Mouse (Mus musculus): ENCODE measurements around the gene Ndufb7. TPM values are rescaled to one million over a fixed set of nuclear protein-coding genes. Genes with fewer than 3 reads are reported as not detected.
A peak's percentile ranks its signal among the peaks of the same experiment; 100 is the strongest.

The Ndufb7 gene
- polyA plus RNA-seq, 1 experiment from 2014 or later: 325 TPM

DNA sequence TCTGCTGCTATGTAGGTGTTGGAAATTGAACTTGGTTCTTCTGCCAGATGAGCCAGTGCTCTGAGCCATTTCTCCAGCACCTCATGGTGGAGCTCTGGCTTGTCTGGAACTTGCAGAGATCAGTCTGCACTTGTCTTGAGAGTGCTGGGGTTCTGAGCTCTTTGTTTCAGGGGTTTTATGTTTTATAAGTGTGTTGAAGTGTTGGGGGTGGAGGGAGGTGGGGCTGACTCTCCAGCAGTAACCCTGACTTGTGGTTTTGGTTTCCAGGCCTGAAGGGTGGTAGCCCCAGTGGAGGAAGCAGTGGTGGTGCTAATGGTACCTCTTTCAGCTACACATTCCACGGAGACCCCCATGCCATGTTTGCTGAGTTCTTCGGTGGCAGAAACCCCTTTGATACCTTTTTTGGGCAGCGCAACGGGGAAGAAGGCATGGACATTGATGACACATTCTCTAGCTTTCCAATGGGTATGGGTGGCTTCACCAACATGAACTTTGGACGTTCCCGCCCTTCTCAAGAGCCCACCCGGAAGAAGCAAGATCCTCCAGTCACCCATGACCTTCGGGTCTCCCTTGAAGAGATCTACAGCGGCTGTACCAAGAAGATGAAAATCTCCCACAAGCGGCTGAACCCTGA, 43.2 kb downstream of the Ndufb7 start:
- Histone ChIP-seq H3K27ac (ENCODE audit: low read length) (no peak overlapping the region), H3K36me3 (ENCODE audit: control insufficient read depth, insufficient read depth) (peaks cover 26% of the 10 kb centered on the region), H3K4me2 (ENCODE audit: low read length) (peak overlapping the region; percentile 80), H3K9me3 (ENCODE audit: control insufficient read depth, low read length) (no peaks in the 10 kb centered on the region), H3K4me1 (replicated peaks; ENCODE audit: control insufficient read depth, insufficient read depth, low read length) (peaks cover 20% of the 10 kb centered on the region), H3K9ac (replicated peaks; ENCODE audit: low read depth, low read length) (peak overlapping the region; percentile 83; the same call in 1 of the 2 replicates), H3K27me3 (replicated peaks; ENCODE audit: control insufficient read depth, insufficient read depth, low read length) (no peaks in the 10 kb centered on the region), H3K4me3 (replicated peaks; ENCODE audit: low read length) (peak overlapping the region; percentile 79)
- no peak for ATAC-seq
- whole genome bisulfite sequencing: 97% methylated on average over 10 of the region's 10 CpGs

DNA sequence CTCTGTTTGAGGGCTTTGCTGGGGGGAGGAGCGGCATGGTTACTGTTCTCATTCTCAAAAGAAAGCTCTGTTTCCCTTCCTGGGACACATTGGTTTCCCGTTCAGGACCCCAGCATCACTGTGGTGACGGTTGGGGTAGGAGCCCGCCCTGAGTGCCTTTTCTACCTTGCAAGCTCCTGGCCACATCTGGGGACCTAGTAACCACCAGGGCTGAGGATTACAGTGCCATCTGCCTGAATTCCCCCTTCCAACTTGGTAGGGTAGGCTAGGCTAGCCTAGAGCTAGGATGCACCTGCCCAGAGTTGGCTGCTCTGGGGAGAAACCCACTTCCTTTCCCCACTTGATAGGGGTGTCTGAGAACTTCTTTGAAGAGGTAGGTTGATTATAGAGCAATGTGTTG, 45.5 kb downstream of the Ndufb7 start:
- Histone ChIP-seq H3K4me3 (replicated peaks; ENCODE audit: low read length) (no peak overlapping the region), H3K4me1 (replicated peaks; ENCODE audit: control insufficient read depth, insufficient read depth, low read length) (peaks cover 19% of the 10 kb centered on the region), H3K36me3 (ENCODE audit: control insufficient read depth, insufficient read depth) (peaks cover 26% of the 10 kb centered on the region), H3K9ac (replicated peaks; ENCODE audit: low read depth, low read length) (no peak overlapping the region), H3K27ac (ENCODE audit: low read length) (no peak overlapping the region), H3K9me3 (ENCODE audit: control insufficient read depth, low read length) (no peaks in the 10 kb centered on the region), H3K4me2 (ENCODE audit: low read length) (no peak overlapping the region), H3K27me3 (replicated peaks; ENCODE audit: control insufficient read depth, insufficient read depth, low read length) (no peaks in the 10 kb centered on the region)
- ATAC-seq: no peak
- WGBS: 95% methylated on average over 4 of the region's 4 CpGs

DNA sequence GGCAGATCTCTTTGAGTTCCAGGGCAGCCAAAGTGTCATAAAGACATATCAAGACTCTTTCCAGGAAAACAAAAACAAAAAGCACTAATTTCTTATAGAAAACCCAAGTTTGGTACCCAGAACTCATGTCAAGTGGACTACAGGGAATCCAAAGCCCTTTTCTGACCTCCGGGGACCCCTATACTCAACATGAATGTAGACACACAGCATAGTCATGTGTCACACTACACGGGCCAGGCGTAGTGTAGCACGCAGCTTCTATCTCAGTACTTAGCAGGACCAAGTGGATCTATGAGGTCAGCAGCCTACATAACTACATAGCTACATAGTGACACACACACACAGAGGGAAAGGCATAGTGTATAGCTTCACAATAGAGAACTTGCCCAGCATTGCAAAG, 47.2 kb downstream of the Ndufb7 start:
- Histone ChIP-seq H3K9ac (replicated peaks; ENCODE audit: low read depth, low read length) (no peak overlapping the region), H3K27me3 (replicated peaks; ENCODE audit: control insufficient read depth, insufficient read depth, low read length) (no peaks in the 10 kb centered on the region), H3K36me3 (ENCODE audit: control insufficient read depth, insufficient read depth) (peaks cover 26% of the 10 kb centered on the region), H3K27ac (ENCODE audit: low read length) (no peak overlapping the region), H3K9me3 (ENCODE audit: control insufficient read depth, low read length) (no peaks in the 10 kb centered on the region), H3K4me2 (ENCODE audit: low read length) (no peak overlapping the region), H3K4me3 (replicated peaks; ENCODE audit: low read length) (no peak overlapping the region), H3K4me1 (replicated peaks; ENCODE audit: control insufficient read depth, insufficient read depth, low read length) (peaks cover 13% of the 10 kb centered on the region)
- ATAC-seq: no peak
- WGBS: 96% methylated on average over 4 of the region's 4 CpGs

DNA sequence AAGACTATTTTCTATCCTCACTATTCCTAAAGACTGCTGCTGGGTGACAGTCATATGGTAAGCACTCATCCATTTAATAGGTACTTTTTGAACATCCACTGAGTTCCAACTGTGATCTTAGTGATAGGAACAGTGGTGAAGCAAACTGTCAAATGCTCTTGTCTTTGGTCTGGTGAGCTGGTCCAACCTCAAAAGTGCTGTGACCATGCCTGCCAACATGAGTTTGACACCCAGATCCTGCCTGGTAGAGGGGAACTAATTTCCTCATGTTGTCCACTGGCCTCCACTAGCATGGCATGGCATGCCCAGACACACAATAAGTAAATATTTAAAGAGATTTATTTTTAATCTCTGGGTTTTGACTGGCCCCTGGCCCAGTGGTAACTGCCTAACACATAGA, 50.2 kb downstream of the Ndufb7 start:
- no peak overlapping the region for H3K4me2 ChIP-seq (ENCODE audit: low read length)
- ATAC-seq: no peak
- peaks cover 15% of the 10 kb centered on the region for H3K36me3 ChIP-seq (ENCODE audit: control insufficient read depth, insufficient read depth)
- no peak overlapping the region for H3K9ac ChIP-seq (replicated peaks; ENCODE audit: low read depth, low read length)
- H3K4me1 ChIP-seq (replicated peaks; ENCODE audit: control insufficient read depth, insufficient read depth, low read length): no peaks in the 10 kb centered on the region
- H3K27me3 ChIP-seq (replicated peaks; ENCODE audit: control insufficient read depth, insufficient read depth, low read length): no peaks in the 10 kb centered on the region
- no peak overlapping the region for H3K4me3 ChIP-seq (replicated peaks; ENCODE audit: low read length)
- H3K27ac ChIP-seq (ENCODE audit: low read length): no peak overlapping the region
- H3K9me3 ChIP-seq (ENCODE audit: control insufficient read depth, low read length): no peaks in the 10 kb centered on the region

DNA sequence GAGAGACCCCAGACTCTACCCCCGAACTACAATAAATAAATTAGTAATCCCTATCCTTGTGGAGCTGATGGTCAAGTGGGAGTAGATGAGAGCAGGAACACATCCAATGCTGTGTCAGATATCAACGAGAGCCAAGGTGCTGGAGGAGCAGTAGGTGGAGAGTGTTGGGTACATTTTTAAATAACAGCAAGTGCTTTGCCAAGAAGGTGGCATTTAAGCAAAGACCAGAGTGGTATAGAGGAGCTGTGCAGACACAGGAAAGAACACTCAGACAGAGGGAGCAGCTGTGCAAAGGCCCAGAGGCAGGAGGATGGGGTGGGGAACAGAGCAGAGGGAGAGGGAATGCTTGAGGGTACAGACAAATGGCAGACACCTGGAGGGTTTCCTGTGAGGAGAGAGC, 50.6 kb downstream of the Ndufb7 start:
- ATAC-seq: no peak
- WGBS: 96% methylated on average over 2 of the region's 2 CpGs
- Histone ChIP-seq H3K27ac (ENCODE audit: low read length) (no peak overlapping the region), H3K9ac (replicated peaks; ENCODE audit: low read depth, low read length) (no peak overlapping the region), H3K4me2 (ENCODE audit: low read length) (no peak overlapping the region), H3K4me1 (replicated peaks; ENCODE audit: control insufficient read depth, insufficient read depth, low read length) (peaks cover 2% of the 10 kb centered on the region; the same call in 1 of the 2 replicates), H3K4me3 (replicated peaks; ENCODE audit: low read length) (no peak overlapping the region), H3K27me3 (replicated peaks; ENCODE audit: control insufficient read depth, insufficient read depth, low read length) (no peaks in the 10 kb centered on the region), H3K9me3 (ENCODE audit: control insufficient read depth, low read length) (no peaks in the 10 kb centered on the region), H3K36me3 (ENCODE audit: control insufficient read depth, insufficient read depth) (peaks cover 10% of the 10 kb centered on the region)

DNA sequence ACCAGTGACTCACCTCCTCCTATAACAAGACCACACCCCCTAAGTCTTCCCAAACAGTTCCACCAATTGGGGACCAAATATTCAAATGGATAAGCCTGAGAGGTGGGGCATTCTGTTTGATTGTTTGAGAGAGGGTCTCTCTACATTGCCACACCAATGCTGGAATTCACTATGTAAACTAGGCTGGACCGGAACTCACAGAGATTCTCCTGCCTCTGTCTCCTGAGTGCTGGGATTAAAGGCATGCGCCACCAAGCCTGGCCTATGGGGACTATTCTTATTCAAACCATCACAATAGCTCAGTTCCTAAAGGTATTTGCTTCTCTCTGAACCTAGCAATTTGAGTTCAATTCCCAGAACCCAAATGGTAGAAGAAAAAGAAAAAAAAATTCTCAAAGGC, 52.1 kb downstream of the Ndufb7 start:
- H3K4me2 ChIP-seq (ENCODE audit: low read length): no peak overlapping the region
- H3K9ac ChIP-seq (replicated peaks; ENCODE audit: low read depth, low read length): no peak overlapping the region
- H3K4me1 ChIP-seq (replicated peaks; ENCODE audit: control insufficient read depth, insufficient read depth, low read length): peaks cover 3% of the 10 kb centered on the region; the same call in 1 of the 2 replicates
- no peak overlapping the region for H3K4me3 ChIP-seq (replicated peaks; ENCODE audit: low read length)
- 93% methylated on average over 2 of the region's 2 CpGs for WGBS
- no peaks in the 10 kb centered on the region for H3K9me3 ChIP-seq (ENCODE audit: control insufficient read depth, low read length)
- H3K27me3 ChIP-seq (replicated peaks; ENCODE audit: control insufficient read depth, insufficient read depth, low read length): no peaks in the 10 kb centered on the region
- no peak for ATAC-seq
- H3K36me3 ChIP-seq (ENCODE audit: control insufficient read depth, insufficient read depth): peaks cover 6% of the 10 kb centered on the region
- H3K27ac ChIP-seq (ENCODE audit: low read length): no peak overlapping the region

DNA sequence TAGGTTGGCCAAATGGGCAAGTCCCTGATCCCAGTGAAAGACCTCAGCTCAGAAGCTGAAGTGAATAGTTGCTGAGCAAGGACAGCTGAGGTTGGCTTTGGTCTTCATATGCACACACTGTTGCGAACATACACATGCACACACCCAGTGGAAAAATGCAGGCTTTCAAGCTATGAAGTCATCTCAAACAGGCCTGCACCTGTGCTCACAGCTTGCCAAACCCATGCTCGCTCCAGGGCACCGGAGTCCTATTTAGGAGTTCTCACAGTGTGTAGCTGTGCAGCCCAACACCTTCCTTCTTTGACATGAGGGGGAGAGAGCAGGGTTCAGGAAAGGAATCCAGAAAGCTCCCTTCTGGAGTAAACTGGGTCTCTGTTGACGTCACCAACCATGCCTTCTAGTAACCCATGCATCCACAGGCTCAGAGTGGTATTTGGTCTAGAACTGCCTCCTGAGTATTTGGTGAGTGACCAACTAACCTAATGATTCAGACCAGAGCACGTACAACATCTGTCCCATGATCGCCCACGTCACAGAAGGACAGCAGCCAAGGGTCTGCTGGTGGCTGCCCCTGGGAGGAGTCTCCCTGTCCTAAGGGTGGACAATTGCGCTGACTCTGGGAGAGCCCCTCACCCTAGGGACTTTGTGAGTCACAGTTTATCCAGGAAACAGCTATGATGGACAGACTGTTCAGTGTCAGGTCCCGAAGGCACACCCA, 53.3 kb downstream of the Ndufb7 start:
- no peak overlapping the region for H3K9ac ChIP-seq (replicated peaks; ENCODE audit: low read depth, low read length)
- no peak overlapping the region for H3K4me2 ChIP-seq (ENCODE audit: low read length)
- no peaks in the 10 kb centered on the region for H3K27me3 ChIP-seq (replicated peaks; ENCODE audit: control insufficient read depth, insufficient read depth, low read length)
- no peaks in the 10 kb centered on the region for H3K9me3 ChIP-seq (ENCODE audit: control insufficient read depth, low read length)
- no peak for ATAC-seq
- no peak overlapping the region for H3K27ac ChIP-seq (ENCODE audit: low read length)
- H3K4me1 ChIP-seq (replicated peaks; ENCODE audit: control insufficient read depth, insufficient read depth, low read length): peaks cover 3% of the 10 kb centered on the region; the same call in 1 of the 2 replicates
- 87% methylated on average over 9 of the region's 9 CpGs for WGBS
- H3K4me3 ChIP-seq (replicated peaks; ENCODE audit: low read length): no peak overlapping the region
- H3K36me3 ChIP-seq (ENCODE audit: control insufficient read depth, insufficient read depth): no peaks in the 10 kb centered on the region

Other genes starting within 250 kb of the Ndufb7 start
- gene Elmod2, start 234.2 kb upstream of the Ndufb7 start, polyA plus RNA-seq (2015; fragmentation: Nextera tagmentation; extraction: Ambion mirVana): 31.0 and 33.1 TPM in 2 replicates
- not detected in 2 replicates for gene Mgat4d, start 218.2 kb upstream of the Ndufb7 start, polyA plus RNA-seq (2015; fragmentation: Nextera tagmentation; extraction: Ambion mirVana)
- 6.7 and 8.1 TPM in 2 replicates for gene Clgn, start 176.8 kb upstream of the Ndufb7 start, polyA plus RNA-seq (2015; fragmentation: Nextera tagmentation; extraction: Ambion mirVana)
- gene Scoc, start 108.3 kb upstream of the Ndufb7 start, polyA plus RNA-seq (2015; fragmentation: Nextera tagmentation; extraction: Ambion mirVana): 245 and 251 TPM in 2 replicates
- gene Olfr370, start 30.9 kb upstream of the Ndufb7 start, polyA plus RNA-seq (2015; fragmentation: Nextera tagmentation; extraction: Ambion mirVana): not detected in 2 replicates
- gene Tecr, start 41.3 kb downstream of the Ndufb7 start, polyA plus RNA-seq (2015; fragmentation: Nextera tagmentation; extraction: Ambion mirVana): 694 and 809 TPM in 2 replicates
- gene Dnajb1, start 41.5 kb downstream of the Ndufb7 start, polyA plus RNA-seq (2015; fragmentation: Nextera tagmentation; extraction: Ambion mirVana): 58.6 and 62.3 TPM in 2 replicates
- gene Gipc1, start 86.0 kb downstream of the Ndufb7 start, polyA plus RNA-seq (2015; fragmentation: Nextera tagmentation; extraction: Ambion mirVana): 147 and 151 TPM in 2 replicates
- gene Ptger1, start 100.0 kb downstream of the Ndufb7 start, polyA plus RNA-seq (2015; fragmentation: Nextera tagmentation; extraction: Ambion mirVana): 0.45 and 1.3 TPM in 2 replicates
- 30.7 and 36.0 TPM in 2 replicates for gene Pkn1, start 132.5 kb downstream of the Ndufb7 start, polyA plus RNA-seq (2015; fragmentation: Nextera tagmentation; extraction: Ambion mirVana)
- gene Ddx39, start 148.5 kb downstream of the Ndufb7 start, polyA plus RNA-seq (2015; fragmentation: Nextera tagmentation; extraction: Ambion mirVana): 116 TPM in 2 replicates
- 8.1 and 10.8 TPM in 2 replicates for gene Adgre5, start 174.7 kb downstream of the Ndufb7 start, polyA plus RNA-seq (2015; fragmentation: Nextera tagmentation; extraction: Ambion mirVana)